Mouse (Mus musculus) embryonic facial prominence, embryonic 14.5 days (tissue): ENCODE measurements around the gene Gimap1. TPM values are rescaled to one million over a fixed set of nuclear protein-coding genes. Genes with fewer than 3 reads are reported as not detected.

Experiments used
- ATAC-seq: fragments of 200-750 bp; cut with Nextera tagmentation; 2 replicates; pipeline ENCODE4 v1.8.0; 2017; ENCODE audit warnings: low read depth, moderate number of reproducible peaks, moderate TSS enrichment
- DNase-seq: peaks from one replicate; pipeline ENCODE4 v3.0.0-alpha.2; 2015; ENCODE audit warnings: low spot score
- H3K27ac ChIP-seq: fragments of 300-500 bp; sonication (generic); replicated peaks from 2 replicates; pipeline ENCODE4 v1.5.1; 2014; ENCODE audit warnings: low read depth, mild to moderate bottlenecking, low read length, moderate library complexity
- H3K27me3 ChIP-seq: fragments of 300-500 bp; sonication (generic); replicated peaks from 2 replicates; pipeline ENCODE4 v1.6.1; 2014; ENCODE audit warnings: low read length; ENCODE audit not compliant: control insufficient read depth, insufficient read depth
- H3K36me3 ChIP-seq: fragments of 300-500 bp; sonication (generic); 2 replicates; pipeline ENCODE4 v1.6.1; 2014; ENCODE audit warnings: low read length, mixed read lengths; ENCODE audit not compliant: control insufficient read depth, insufficient read depth
- H3K4me1 ChIP-seq: fragments of 300-500 bp; sonication (generic); 2 replicates; pipeline ENCODE4 v1.6.1; 2014; ENCODE audit warnings: antibody characterized with exemption, low read length; ENCODE audit not compliant: control insufficient read depth, insufficient read depth
- H3K4me2 ChIP-seq: fragments of 300-500 bp; sonication (generic); 2 replicates; pipeline ENCODE4 v1.6.1; 2014; ENCODE audit warnings: low read depth, mild to moderate bottlenecking, low read length, moderate library complexity, mixed read lengths
- H3K4me3 ChIP-seq: fragments of 300-500 bp; sonication (generic); 2 replicates; pipeline ENCODE4 v1.5.1; 2014; ENCODE audit warnings: low read depth, mild to moderate bottlenecking, low read length
- H3K9ac ChIP-seq: fragments of 300-500 bp; sonication (generic); 2 replicates; pipeline ENCODE4 v1.6.1; 2014; ENCODE audit warnings: low read depth, mild to moderate bottlenecking, low read length, moderate library complexity, mixed read lengths
- H3K9me3 ChIP-seq: fragments of 300-500 bp; sonication (generic); 2 replicates; pipeline ENCODE4 v1.6.1; 2016; ENCODE audit warnings: low read length; ENCODE audit not compliant: control insufficient read depth
- WGBS: fragments of 180-500 bp; shearing (Covaris S2); extraction: QIAGEN DNeasy Blood & Tissue Kit; methylation state at CpG from one replicate; pipeline ENCODE4 v1.1.7; 2014; 5-methylcytosine and 5-hydroxymethylcytosine counted together
- polyA plus RNA-seq: library from polyadenylated mRNA; unstranded; fragments of >200 nt; fragmentation: Nextera tagmentation; extraction: Ambion mirVana; gene quantifications from 2 replicates; pipeline ENCODE4 v1.2.1, GENCODE M21; 2014

The Gimap1 gene
- polyA plus RNA-seq, 1 experiment from 2014 or later = 12.7 TPM

GRCm38 (mm10) chr6:48742422-48743351 lies 3.8 kb downstream of the Gimap1 start:
- H3K9ac ChIP-seq = no peak overlapping the region
- H3K4me2 ChIP-seq = peak overlapping the region; percentile 68
- peaks cover 41% of the 10 kb centered on the region for H3K27me3 ChIP-seq
- H3K4me3 ChIP-seq = peak overlapping the region; percentile 37
- H3K27ac ChIP-seq = no peak overlapping the region
- WGBS = 2% methylated on average over 42 of the region's 52 CpGs
- no peaks in the 10 kb centered on the region for H3K9me3 ChIP-seq
- H3K4me1 ChIP-seq = 0 out of 2 replicates have a peak, but pooled peaks cover 5% of the 10 kb centered on the region
- no peak for DNase-seq
- ATAC-seq = no peak
- no peaks in the 10 kb centered on the region for H3K36me3 ChIP-seq

- no peak overlapping the region for H3K4me2 ChIP-seq
- ATAC-seq (no peak), DNase-seq (no peak)
- 0 out of 2 replicates have a peak, but pooled peaks cover 5% of the 10 kb centered on the region for H3K4me1 ChIP-seq
- 51% methylated on average over 2 of the region's 2 CpGs for WGBS
- H3K4me3 ChIP-seq = no peak overlapping the region
- peaks cover 41% of the 10 kb centered on the region for H3K27me3 ChIP-seq
- H3K27ac ChIP-seq = no peak overlapping the region; the same call in 1 of the 2 replicates
- H3K9ac ChIP-seq = 0 out of 2 replicates have a peak overlapping the region, but pooled peaks have one; percentile 21
- no peaks in the 10 kb centered on the region for H3K36me3 ChIP-seq
- no peaks in the 10 kb centered on the region for H3K9me3 ChIP-seq
Observed at GRCm38 (mm10) chr6:48745490-48745889, 6.6 kb downstream of the Gimap1 start.

GRCm38 (mm10) chr6:48745959-48746889 lies 7.4 kb downstream of the Gimap1 start, which contains the start of gene Gimap5:
Gimap5 (plus strand) TSS chr6:48746197.
- H3K27ac ChIP-seq = peak within 1 kb of the TSS; percentile 23
- H3K36me3 ChIP-seq = no peaks in the 10 kb centered on the region
- peak; percentile 38 for DNase-seq
- H3K4me3 ChIP-seq = peak within 1 kb of the TSS; percentile 2; the same call in 1 of the 2 replicates
- no peak; the same call in 1 of the 2 replicates for ATAC-seq
- 0 out of 2 replicates have a peak within 1 kb of the TSS, but pooled peaks have one; percentile 21 for H3K9ac ChIP-seq
- H3K27me3 ChIP-seq = peaks cover 34% of the 10 kb centered on the region
- 35% methylated on average over 16 of the region's 16 CpGs for WGBS
- H3K9me3 ChIP-seq = no peaks in the 10 kb centered on the region
- H3K4me1 ChIP-seq = 0 out of 2 replicates have a peak, but pooled peaks cover 5% of the 10 kb centered on the region
- H3K4me2 ChIP-seq = peak within 1 kb of the TSS; percentile 4; the same call in 1 of the 2 replicates

- Histone ChIP-seq H3K4me1 (0 out of 2 replicates have a peak, but pooled peaks cover 5% of the 10 kb centered on the region), H3K4me3 (no peak overlapping the region), H3K4me2 (no peak overlapping the region), H3K36me3 (no peaks in the 10 kb centered on the region), H3K9ac (no peak overlapping the region), H3K27me3 (peaks cover 28% of the 10 kb centered on the region), H3K27ac (no peak overlapping the region), H3K9me3 (no peaks in the 10 kb centered on the region)
- WGBS = 64% methylated on average over 7 of the region's 7 CpGs
- DNase-seq (no peak), ATAC-seq (no peak)
Observed at GRCm38 (mm10) chr6:48747091-48747966, 8.5 kb downstream of the Gimap1 start.

- no peak for DNase-seq
- H3K27ac ChIP-seq = no peak overlapping the region
- 55% methylated on average over 7 of the region's 7 CpGs for WGBS
Observed at GRCm38 (mm10) chr6:48763567-48764270, 24.9 kb downstream of the Gimap1 start.

GRCm38 (mm10) chr6:48764496-48764895 lies 25.6 kb downstream of the Gimap1 start:
- H3K27ac ChIP-seq = no peak overlapping the region
- DNase-seq = no peak

More at GRCm38 (mm10) chr6:48763567-48764270, 24.9 kb downstream of the Gimap1 start:
- H3K9ac ChIP-seq = no peak overlapping the region
- H3K4me2 ChIP-seq = no peak overlapping the region
- no peak overlapping the region for H3K4me3 ChIP-seq
- H3K4me1 ChIP-seq = no peaks in the 10 kb centered on the region
- no peak for ATAC-seq
- H3K27me3 ChIP-seq = no peaks in the 10 kb centered on the region
- no peaks in the 10 kb centered on the region for H3K9me3 ChIP-seq
- H3K36me3 ChIP-seq = no peaks in the 10 kb centered on the region

GRCm38 (mm10) chr6:48768178-48768869 lies 29.5 kb downstream of the Gimap1 start:
- Histone ChIP-seq H3K9me3 (no peaks in the 10 kb centered on the region), H3K9ac (no peak overlapping the region), H3K4me1 (no peaks in the 10 kb centered on the region), H3K36me3 (no peaks in the 10 kb centered on the region), H3K4me3 (no peak overlapping the region), H3K27me3 (no peaks in the 10 kb centered on the region), H3K27ac (no peak overlapping the region), H3K4me2 (no peak overlapping the region)
- no peak for ATAC-seq
- no peak for DNase-seq
- WGBS = 71% methylated on average over 9 of the region's 9 CpGs

More at GRCm38 (mm10) chr6:48764496-48764895, 25.6 kb downstream of the Gimap1 start:
- H3K9ac ChIP-seq = no peak overlapping the region
- no peak for ATAC-seq
- H3K4me1 ChIP-seq = no peaks in the 10 kb centered on the region
- H3K9me3 ChIP-seq = no peaks in the 10 kb centered on the region
- H3K36me3 ChIP-seq = no peaks in the 10 kb centered on the region
- no peak overlapping the region for H3K4me3 ChIP-seq
- H3K4me2 ChIP-seq = no peak overlapping the region
- H3K27me3 ChIP-seq = no peaks in the 10 kb centered on the region
- 94% methylated on average over 10 of the region's 10 CpGs for WGBS
